Mouse (Mus musculus): Measurements from ENCODE around the gene Fam171a1. TPM values are rescaled to one million over a fixed set of nuclear protein-coding genes. Genes with fewer than 3 reads are reported as not detected.
A peak's percentile ranks its signal among the peaks of the same experiment; 100 is the strongest.

The Fam171a1 gene
- polyA plus RNA-seq, 1 experiment, result 41.3 TPM

GRCm38 (mm10) chr2:3132473-3132872, 18.4 kb downstream of the Fam171a1 start:
- no peak overlapping the region for H3K4me3 ChIP-seq (ENCODE audit: insufficient read depth, low read length)
- H3K4me1 ChIP-seq (ENCODE audit: control insufficient read depth, insufficient read depth, low read length), result peaks cover 6% of the 10 kb centered on the region
- no peak overlapping the region for H3K27ac ChIP-seq (ENCODE audit: insufficient read depth, low read length)
- no peak for TF ChIP-seq CTCF (IDR thresholded peaks at IDR 0.05; ENCODE audit: extremely low read depth, insufficient read depth, low read length)
- no peak for TF ChIP-seq POLR2A (IDR thresholded peaks at IDR 0.05; ENCODE audit: extremely low read depth, insufficient read depth, low read length)

DNA sequence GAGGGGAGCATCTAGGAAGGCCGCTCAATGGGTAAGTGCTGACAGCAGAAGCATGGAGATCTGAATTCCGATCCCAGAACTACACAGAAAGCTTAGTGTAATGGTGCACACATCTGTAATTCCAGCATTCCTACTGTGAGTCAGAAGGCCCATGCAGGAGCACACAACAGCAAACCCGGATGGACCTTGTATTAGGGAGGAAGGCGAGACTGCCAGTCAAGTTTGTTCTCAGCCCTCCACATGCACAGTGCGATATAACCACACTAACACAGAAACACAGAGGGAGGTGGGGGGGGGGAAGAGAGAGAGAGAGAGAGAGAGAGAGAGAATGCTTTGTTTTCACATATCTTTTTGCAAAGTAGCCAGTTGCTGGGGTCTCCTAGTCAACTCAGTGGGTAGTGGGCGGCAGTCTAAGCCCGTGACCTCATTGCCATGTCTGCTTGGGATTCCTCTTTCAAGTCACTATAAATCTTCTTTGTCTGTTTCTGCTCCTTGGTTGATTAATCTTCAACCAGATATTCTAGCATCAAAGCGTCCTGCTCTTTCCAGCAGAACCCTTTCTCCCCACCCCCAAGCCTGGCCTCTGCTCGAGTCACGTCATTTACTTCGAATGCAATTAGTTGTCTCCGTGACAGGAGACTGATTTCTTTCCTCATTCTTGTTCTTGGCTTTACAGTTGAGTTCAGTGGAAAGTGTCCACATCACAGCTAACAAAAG, 20.7 kb downstream of the Fam171a1 start:
- peaks cover 10% of the 10 kb centered on the region for H3K4me1 ChIP-seq (ENCODE audit: control insufficient read depth, insufficient read depth, low read length)

GRCm38 (mm10) chr2:3135297-3135684, 21.3 kb downstream of the Fam171a1 start:
- Histone ChIP-seq H3K4me1 (ENCODE audit: control insufficient read depth, insufficient read depth, low read length) (peaks cover 10% of the 10 kb centered on the region), H3K27ac (ENCODE audit: insufficient read depth, low read length) (no peak overlapping the region), H3K4me3 (ENCODE audit: insufficient read depth, low read length) (no peak overlapping the region)
- no peak for TF ChIP-seq CTCF (IDR thresholded peaks at IDR 0.05; ENCODE audit: extremely low read depth, insufficient read depth, low read length)

More for the DNA sequence above, 20.7 kb downstream of the Fam171a1 start:
- Histone ChIP-seq H3K4me3 (ENCODE audit: insufficient read depth, low read length) (no peak overlapping the region), H3K27ac (ENCODE audit: insufficient read depth, low read length) (no peak overlapping the region)
- TF ChIP-seq POLR2A (IDR thresholded peaks at IDR 0.05; ENCODE audit: extremely low read depth, insufficient read depth, low read length) (no peak), CTCF (IDR thresholded peaks at IDR 0.05; ENCODE audit: extremely low read depth, insufficient read depth, low read length) (no peak)

DNA sequence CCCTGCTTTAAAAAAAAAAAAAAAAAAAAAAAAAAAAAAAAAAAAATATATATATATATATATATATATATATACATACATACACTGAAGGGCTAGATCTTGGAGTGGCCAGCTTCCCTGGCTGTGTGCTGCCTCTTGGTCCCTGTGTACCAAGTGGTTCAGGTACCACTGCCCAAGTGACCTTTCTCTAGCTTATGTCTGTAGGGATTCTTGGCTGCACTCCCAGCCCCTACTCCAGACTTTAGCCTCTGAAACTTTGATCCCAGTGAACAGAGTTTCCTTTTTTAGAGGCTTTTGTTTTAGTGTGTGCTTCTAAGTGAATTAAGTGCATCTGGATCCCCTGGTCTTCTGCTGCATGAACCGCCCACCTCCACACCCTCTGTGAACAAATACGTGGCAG, 24.3 kb downstream of the Fam171a1 start:
- TF ChIP-seq POLR2A (IDR thresholded peaks at IDR 0.05; ENCODE audit: extremely low read depth, insufficient read depth, low read length), result no peak
- TF ChIP-seq CTCF (IDR thresholded peaks at IDR 0.05; ENCODE audit: extremely low read depth, insufficient read depth, low read length), result no peak
- Histone ChIP-seq H3K4me3 (ENCODE audit: insufficient read depth, low read length) (no peak overlapping the region), H3K4me1 (ENCODE audit: control insufficient read depth, insufficient read depth, low read length) (peaks cover 12% of the 10 kb centered on the region), H3K27ac (ENCODE audit: insufficient read depth, low read length) (no peak overlapping the region)

DNA sequence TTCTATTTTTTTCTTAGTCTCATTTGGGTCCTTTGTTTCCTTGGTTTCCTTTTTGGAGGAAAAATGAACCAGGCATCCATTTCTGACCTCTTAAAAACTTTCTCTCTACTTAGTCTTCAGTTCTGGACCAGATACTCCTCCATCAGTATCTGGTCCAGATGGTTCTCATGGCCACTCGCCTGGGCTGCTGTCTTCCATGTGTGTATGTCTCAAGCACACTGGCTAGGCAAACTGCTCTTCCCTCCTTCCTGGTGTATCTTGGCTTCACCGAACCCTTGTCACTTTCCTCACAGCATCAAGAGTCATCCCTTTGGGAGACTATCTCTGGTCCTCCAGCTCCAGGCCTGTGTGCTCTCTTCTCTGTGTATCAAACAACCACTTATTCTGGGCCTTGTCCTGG, 25.0 kb downstream of the Fam171a1 start:
- Histone ChIP-seq H3K4me1 (ENCODE audit: control insufficient read depth, insufficient read depth, low read length) (peaks cover 12% of the 10 kb centered on the region), H3K4me3 (ENCODE audit: insufficient read depth, low read length) (no peak overlapping the region), H3K27ac (ENCODE audit: insufficient read depth, low read length) (peak overlapping the region; percentile 43)
- TF ChIP-seq CTCF (IDR thresholded peaks at IDR 0.05; ENCODE audit: extremely low read depth, insufficient read depth, low read length) (no peak), POLR2A (IDR thresholded peaks at IDR 0.05; ENCODE audit: extremely low read depth, insufficient read depth, low read length) (no peak)

DNA sequence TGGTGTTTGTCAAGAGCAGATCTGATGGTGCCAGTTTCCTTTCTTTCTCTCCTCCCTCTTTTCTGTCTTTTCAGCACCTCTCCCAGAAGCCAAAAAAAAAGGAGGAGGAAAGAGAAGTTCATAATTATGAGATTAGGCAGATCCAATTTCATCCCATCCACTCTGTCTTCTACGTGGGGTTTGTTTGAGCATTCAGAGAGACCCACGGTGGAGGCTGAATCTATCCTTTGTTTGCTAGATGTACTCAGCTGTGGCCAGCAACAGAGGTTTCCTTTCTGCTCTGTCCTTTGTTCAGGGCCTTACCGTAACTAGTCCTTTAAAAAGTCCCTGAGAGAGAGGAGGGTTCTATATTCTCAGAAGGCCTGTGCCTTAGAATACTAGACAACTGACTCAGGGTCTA, 25.6 kb downstream of the Fam171a1 start:
- H3K4me1 ChIP-seq (ENCODE audit: control insufficient read depth, insufficient read depth, low read length), result peaks cover 12% of the 10 kb centered on the region
- H3K4me3 ChIP-seq (ENCODE audit: insufficient read depth, low read length), result no peak overlapping the region
- H3K27ac ChIP-seq (ENCODE audit: insufficient read depth, low read length), result peak overlapping the region; percentile 43
- TF ChIP-seq CTCF (IDR thresholded peaks at IDR 0.05; ENCODE audit: extremely low read depth, insufficient read depth, low read length) (no peak), POLR2A (IDR thresholded peaks at IDR 0.05; ENCODE audit: extremely low read depth, insufficient read depth, low read length) (no peak)

- no peak for TF ChIP-seq POLR2A (IDR thresholded peaks at IDR 0.05; ENCODE audit: extremely low read depth, insufficient read depth, low read length)
- no peak for TF ChIP-seq CTCF (IDR thresholded peaks at IDR 0.05; ENCODE audit: extremely low read depth, insufficient read depth, low read length)
- Histone ChIP-seq H3K27ac (ENCODE audit: insufficient read depth, low read length) (no peak overlapping the region), H3K4me1 (ENCODE audit: control insufficient read depth, insufficient read depth, low read length) (peaks cover 14% of the 10 kb centered on the region), H3K4me3 (ENCODE audit: insufficient read depth, low read length) (no peak overlapping the region)
Observed at GRCm38 (mm10) chr2:3140585-3140984, 26.6 kb downstream of the Fam171a1 start.

- TF ChIP-seq CTCF (IDR thresholded peaks at IDR 0.05; ENCODE audit: extremely low read depth, insufficient read depth, low read length) (no peak), POLR2A (IDR thresholded peaks at IDR 0.05; ENCODE audit: extremely low read depth, insufficient read depth, low read length) (no peak)
- H3K27ac ChIP-seq (ENCODE audit: insufficient read depth, low read length), result no peak overlapping the region
- H3K4me1 ChIP-seq (ENCODE audit: control insufficient read depth, insufficient read depth, low read length), result peaks cover 14% of the 10 kb centered on the region
- no peak overlapping the region for H3K4me3 ChIP-seq (ENCODE audit: insufficient read depth, low read length)
Observed at GRCm38 (mm10) chr2:3141804-3142203, 27.8 kb downstream of the Fam171a1 start.

DNA sequence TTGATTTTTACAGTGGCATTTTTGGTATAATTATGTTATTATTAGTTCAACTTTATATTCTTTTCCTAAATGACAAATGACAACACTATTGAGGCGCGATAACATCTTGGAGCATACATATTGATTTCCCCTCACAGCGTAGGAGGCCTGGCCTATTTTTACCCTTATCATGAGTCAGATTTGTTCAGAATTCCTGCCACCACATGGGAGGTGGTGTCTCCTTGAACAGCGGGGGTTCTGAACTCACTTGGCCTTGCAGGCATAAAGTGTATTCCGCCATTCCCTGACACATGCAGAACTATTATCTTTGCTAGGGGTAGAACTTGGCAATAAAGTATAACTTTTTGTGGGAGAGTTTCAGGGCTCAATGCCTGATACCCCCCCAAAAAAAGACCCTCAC, 30.3 kb downstream of the Fam171a1 start:
- H3K27ac ChIP-seq (ENCODE audit: insufficient read depth, low read length), result no peak overlapping the region; the same call in 1 of the 2 replicates

GRCm38 (mm10) chr2:3147550-3148157, 33.6 kb downstream of the Fam171a1 start:
- peaks cover 6% of the 10 kb centered on the region; the same call in 1 of the 2 replicates for H3K4me1 ChIP-seq (ENCODE audit: control insufficient read depth, insufficient read depth, low read length)

More for the DNA sequence above, 30.3 kb downstream of the Fam171a1 start:
- TF ChIP-seq CTCF (IDR thresholded peaks at IDR 0.05; ENCODE audit: extremely low read depth, insufficient read depth, low read length), result no peak
- TF ChIP-seq POLR2A (IDR thresholded peaks at IDR 0.05; ENCODE audit: extremely low read depth, insufficient read depth, low read length), result no peak
- H3K4me3 ChIP-seq (ENCODE audit: insufficient read depth, low read length), result no peak overlapping the region
- peaks cover 9% of the 10 kb centered on the region for H3K4me1 ChIP-seq (ENCODE audit: control insufficient read depth, insufficient read depth, low read length)

More at GRCm38 (mm10) chr2:3147550-3148157, 33.6 kb downstream of the Fam171a1 start:
- Histone ChIP-seq H3K4me3 (ENCODE audit: insufficient read depth, low read length) (no peak overlapping the region), H3K27ac (ENCODE audit: insufficient read depth, low read length) (no peak overlapping the region)
- TF ChIP-seq CTCF (IDR thresholded peaks at IDR 0.05; ENCODE audit: extremely low read depth, insufficient read depth, low read length), result no peak
